Mouse (Mus musculus): ENCODE measurements at regions not wholly inside any gene's neighbourhood (a gene's known extent, or its start where the extent isn't known, plus 50 kb on each side); places are given as distances from the start of the nearest gene placed in this dataset.

DNA sequence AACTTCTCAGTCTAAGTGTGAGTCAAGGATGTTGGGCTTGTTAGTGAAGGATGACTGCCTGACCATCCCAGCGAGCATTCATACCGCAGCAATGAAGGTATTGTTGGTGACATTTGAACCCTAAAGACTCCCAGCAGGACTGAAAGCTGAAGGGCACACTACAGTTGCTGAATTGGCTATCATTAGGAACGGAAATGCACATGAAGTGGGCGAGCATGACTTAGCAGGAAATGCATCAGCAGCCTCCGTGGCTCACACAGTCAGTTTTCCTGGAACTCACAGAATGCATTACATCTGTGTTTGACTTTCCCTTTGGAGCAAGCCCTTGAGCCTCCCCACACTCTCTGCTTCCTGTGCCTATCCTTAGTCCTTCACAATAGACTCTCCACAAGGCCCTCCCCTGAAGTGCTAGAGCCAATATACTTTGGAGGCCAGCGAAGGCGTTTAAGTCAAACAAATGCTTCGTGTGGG is 63.9 kb downstream of the Tmco5 start:
- DNase-seq: no peak

DNA sequence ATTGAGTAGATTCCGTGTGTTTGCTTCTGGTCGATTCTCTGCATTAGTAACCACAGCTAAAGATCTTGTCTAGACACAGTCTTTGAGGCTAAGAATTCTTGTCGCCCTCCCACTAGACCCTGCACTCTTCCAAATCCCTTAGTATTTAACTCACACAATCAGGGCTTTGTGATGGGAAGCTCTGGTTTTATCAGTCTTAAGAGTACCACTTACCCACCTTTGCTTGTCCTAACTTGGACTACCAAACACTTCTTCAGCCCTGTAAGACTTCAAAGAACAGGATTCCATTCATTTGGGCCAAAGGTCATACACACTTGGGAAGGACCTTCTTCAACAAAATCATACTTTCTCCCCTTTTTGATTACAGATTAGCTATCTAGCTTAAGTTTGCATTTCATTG is 70.0 kb downstream of the Tmco5 start:
- no peak for DNase-seq

DNA sequence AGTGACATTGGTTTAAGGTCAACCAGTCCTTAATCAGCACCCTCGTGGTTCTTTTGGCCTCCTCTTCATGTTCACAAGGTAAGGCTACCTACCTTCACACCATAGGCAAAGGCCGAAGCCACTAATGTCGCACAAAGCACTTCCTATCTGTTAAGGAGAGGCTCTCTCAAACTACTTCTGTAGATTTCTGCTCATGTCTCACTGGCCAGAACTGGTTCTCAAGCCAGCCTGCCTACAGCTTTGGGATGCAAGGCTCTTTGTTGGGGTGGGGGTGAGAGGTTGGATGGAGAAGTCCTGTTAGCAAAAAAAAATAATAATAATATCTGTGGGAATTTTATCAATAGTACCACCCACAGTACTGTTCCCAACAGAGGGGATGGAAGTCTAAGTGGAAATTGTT is 71.2 kb downstream of the Tmco5 start:
- no peak for DNase-seq

DNA sequence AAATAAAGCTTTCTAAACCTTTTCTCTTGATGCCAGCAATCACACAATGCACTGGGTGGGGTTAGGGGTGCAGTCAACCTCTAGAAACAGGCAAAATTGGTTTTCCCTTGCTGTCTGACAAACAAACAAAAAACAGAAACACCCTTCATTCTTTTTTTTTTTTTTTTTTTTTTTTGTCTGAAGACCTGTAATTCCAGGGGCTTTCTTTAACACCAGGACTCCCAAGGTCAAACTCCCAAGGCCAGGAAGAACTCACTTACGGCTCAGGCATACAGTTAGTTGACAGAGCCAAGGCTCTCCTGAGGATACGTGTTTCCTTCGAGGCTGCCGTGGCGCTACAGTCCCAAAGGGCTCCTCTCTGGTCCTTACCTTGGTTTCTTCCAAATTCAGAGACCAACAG is 71.7 kb downstream of the Tmco5 start:
- no peak for DNase-seq

DNA sequence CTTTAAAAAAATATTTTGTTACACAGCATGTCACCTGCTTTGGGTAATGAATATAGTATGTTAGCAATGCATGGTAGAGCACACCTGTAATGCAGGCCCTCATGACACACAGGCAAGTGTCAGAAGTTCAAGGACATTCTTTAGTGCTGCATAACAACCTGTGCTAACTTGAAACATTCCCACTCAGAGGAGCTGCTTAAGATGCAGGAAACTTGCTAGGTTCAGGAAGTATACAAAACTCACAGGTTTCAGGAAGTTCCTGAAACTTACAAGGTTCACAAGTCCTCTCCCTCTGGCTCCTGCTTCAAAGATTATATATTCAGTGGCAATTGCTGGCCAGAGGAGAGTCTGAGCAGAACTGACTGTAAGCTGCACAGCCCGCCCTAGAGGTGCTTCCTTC is 73.0 kb downstream of the Tmco5 start:
- no peak for DNase-seq

DNA sequence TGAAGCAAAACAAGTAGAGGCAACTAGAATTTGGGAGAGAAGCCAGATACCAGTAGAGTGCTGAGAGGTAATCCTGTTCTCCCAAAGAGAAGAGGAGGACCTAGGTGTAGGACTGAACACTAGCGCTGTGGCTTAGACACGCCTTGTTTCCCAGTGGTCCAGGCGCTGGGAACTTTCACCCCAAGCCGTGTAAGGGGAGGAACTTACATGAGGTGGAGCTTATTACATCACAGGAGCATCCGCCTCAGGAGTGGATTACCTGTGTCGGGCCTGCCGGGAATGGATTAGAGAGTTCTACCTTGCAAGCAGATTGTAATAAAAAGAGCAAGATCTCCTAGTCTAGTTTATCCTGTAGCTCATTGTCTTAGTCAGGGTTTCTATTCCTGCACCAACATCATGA is 75.8 kb downstream of the Tmco5 start:
- no peak for DNase-seq

DNA sequence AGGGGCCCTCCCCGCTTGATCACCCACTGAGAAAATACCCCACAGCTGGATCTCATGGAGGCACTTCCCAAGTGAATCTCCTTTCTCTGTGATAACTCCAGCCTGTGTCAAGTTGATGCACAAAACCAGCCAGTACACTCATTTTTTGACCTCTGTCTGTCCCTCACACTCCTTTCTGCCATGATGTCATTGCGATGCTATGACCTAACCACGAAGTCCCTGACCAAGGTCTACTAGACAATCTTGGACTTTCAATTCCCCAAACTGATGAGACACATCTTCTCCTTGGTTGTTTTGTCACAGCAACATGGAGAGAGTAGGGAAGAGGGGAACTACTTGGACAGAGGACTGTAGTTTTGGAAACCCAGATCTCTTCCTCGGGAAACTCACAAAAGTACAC is 76.4 kb downstream of the Tmco5 start:
- no peak for DNase-seq

DNA sequence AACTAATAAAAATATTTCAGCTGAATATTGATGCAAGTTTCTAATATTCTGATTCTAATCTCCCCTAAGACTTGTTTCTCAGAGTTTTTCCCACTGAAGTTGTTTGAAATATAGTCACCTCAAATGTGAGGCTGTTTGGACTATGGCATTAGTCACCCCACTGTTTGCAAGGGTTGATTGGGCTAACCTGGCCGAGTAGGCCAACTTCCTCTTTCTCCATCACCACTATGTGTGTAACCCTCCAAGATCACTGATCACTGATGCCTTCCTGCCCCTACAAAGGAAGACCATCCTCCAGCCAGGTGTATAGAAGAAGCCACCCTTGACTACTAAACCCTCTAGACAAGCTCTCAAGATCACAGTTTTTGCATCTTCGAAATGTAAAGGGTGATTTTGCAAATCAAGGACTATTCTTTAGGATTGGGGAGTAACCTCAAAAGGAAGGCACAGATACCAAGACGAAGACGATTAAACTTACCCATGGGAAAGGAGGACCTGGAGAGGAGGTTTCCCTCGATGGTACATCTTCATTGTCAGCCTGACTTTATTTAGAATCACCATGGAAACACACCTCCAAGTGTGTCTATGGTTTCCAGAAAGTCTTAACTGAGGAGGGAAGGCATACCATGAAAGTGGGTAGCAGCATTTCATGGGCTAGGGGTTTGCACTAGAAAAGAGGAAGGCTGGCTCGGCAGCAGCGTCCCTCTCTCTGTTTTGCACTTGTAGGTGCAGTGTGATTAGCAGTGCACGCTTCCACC is 84.8 kb downstream of the Tmco5 start:
- DNase-seq: no peak

DNA sequence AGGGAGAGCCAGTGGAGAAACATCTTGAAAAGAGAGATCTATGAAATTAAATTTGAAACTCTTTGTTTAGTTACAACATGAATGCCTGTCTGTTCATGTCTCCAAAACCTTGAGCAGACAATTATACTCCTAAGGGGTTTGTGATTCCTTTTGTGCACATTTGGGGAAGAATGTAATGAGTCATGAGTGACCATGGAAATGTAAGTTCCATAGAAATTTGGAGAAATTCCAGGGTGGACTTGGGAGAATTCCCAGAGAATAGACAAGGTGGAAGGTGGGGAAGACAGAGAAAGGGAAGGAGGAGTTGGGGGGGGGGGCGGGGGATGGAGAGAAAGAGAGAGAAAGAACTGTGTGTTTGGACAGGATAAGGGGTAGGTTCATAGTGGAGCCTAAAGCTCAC is 87.8 kb downstream of the Tmco5 start:
- DNase-seq: no peak

DNA sequence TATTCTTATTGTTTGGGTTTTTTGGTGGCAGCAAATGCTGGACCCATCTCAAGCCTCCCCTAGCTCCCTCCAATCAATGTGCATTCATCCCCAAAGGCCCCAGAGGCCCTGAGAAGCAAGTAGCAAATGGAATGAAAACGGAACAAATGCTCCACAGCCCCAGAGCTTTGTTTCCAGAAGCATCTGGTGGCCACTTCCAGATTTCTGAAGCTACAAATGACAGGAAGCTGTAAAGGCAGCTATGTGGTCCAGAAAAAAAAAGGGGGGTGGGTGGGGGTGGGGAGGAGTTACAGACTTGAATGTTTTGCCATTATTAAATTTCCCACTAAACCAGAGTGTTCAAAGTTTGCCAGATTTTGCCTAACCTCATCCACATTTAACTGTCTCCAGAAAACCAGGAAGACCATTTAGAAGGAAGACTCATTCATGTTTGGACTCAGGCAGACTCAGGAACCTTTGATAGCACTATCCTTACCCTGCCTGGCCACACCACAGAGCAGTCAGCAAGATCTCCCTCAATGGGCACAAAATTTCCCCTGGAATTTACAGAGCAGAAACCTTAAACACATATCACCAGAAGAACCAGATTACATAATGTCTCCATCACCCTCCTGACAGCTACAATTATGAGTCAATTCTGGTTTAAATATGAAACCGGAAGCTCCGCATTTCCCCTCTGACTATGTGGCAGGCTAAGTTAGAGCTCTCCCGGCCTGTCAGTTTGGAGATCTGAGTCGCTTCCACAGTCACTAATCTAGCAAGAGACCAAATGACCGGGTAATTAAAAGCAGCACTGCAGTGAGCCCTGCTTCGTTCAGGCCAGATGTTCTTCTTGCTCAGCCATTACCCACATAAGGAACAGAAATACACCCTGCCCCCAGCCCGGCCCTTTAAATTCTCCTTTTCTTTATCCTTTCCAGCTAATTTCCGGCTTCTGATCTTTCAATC is 93.4 kb downstream of the Tmco5 start:
- peak; percentile 63 for DNase-seq

DNA sequence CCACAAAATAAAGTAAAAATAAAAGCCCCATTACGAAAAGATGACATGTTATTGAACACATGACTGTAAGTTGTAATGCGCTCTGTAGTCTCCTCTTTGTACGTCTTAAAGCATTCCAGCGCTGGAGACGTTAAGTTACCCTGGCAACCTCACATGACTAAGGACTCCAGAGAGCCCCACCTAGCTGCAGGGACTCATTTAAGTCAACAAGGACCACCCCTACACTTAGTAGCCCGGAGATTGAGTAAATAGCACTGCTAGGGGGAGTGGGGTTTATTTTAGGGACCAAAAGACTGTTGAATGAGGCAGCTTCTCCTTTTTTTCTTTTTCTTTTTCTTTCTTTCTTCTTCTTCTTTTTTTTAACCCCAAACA is 94.1 kb downstream of the Tmco5 start:
- DNase-seq: peak; percentile 52

DNA sequence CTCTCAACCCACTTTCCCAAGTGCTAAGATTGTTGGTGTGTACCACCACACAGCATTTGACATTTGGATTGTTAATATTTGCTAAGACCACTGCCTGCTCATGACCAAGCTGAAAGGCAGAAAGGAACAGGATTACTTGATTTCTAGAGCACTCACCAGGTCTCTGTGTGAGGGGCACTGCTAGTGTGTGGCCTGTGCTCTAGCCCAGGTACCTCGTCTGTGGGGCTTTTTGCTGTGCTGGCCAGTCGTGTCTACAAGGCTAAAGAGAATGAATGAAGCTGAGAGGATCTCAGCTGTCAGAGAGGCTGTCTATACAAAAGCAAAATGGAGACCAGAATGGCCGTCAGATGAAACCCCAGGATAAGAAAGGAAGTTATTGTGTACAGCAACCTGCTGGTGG is 95.0 kb downstream of the Tmco5 start:
- DNase-seq: no peak

DNA sequence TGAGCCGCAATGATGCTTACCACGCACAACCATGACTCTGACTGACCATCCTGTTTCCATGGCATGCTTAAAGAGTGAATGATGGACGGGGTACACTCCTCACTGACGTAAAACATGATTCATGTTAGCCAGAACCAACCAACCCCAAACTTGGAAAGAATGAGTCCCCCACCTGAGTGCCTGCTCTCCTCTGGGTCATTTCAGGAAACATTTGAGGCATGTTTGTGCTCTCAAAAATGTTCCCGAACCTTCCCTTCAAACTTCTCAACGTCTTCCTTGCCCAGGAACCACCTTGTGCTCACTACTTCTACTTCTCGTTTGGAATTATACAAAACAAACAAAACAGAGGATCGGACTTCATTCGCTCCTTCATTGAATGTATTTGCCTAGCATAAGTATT is 95.7 kb downstream of the Tmco5 start:
- DNase-seq: no peak

DNA sequence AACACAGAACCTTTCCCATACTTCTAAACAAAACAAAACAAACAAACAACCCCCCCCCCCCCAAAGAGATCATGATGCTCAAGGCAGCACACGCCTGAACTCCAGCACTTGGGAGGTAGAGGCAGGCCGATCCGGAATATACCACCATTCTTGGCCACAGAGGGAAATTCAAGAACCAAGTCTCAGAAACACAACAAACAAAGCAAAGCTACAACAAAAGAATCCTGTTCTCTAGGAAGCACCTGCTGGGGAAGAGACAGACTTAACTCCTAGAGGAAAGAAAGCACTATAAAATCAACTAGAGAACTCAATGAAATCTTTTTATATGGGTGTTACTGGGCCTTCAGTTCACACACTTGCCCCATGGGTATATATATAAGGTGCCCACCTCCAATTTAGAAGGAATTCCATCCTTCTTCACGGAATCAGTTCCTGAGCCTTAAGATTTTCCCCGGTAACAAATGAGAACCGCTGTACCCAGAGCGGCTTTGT is 96.1 kb downstream of the Tmco5 start:
- no peak for DNase-seq

DNA sequence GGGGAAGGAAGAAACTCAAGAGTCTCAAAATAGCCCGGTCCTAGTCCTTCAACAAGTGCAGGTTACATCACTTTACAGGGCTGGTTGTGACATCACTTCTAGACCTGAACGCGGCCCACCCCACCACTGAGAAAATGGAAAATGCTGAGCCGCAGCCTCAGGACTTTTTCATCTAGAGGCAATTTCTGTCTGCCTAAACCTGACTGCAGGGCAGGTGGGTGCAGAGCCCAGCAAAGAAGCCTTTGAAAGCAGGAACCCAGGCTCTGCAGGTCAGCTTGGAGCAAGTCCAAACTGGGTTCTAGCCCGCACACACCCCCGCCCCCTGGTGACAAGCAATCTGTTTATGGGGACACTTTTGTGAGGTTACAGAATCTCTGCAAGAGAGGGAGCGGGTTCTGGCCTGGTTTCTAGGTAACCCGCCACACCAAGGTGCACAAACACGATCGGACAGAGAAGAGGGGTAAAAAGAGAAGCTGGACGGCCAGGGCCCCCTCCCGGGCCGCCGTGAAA is 96.7 kb downstream of the Tmco5 start:
- peak; percentile 84 for DNase-seq

DNA sequence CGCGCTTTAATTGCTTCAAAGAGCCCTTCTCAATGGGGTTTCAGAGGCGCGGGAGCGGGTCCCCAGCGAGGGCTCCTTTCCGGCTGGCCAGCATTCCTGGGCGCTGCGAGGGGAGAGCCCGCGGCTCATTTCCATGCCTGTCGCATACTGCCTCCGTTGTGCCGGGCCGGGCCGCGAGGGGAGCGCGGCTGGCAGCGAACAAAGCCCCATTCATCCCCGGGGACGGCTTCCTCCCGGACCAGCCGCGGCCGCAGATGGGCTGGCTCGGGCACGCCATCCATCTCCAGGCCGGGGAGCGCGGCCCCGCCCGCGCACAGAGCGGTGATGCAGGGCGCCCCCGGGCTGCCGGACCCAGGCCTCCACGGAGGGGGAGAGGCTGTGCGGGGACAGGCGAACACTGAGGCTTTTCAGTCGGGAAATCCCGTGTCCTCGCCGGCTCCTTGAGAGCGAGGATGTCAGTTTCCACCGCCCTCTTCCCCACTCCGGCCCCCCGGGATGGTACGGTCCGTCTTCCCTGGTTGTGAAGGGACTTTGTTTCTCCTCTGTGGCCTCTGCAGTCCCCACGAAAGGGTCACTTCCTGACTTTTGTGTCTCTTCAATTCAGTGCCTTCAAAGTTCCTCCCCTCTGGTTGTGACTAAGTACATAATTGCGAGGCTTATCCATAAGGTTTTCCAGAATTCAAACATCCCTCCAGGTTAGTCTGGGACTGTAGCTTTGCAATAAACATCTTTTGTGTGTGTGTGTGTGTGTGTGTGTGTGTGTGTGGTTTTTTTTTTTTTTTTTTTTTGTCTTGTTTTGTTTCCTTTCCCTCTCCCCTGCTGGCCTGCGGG is 97.3 kb downstream of the Tmco5 start:
- DNase-seq: peak; percentile 92

DNA sequence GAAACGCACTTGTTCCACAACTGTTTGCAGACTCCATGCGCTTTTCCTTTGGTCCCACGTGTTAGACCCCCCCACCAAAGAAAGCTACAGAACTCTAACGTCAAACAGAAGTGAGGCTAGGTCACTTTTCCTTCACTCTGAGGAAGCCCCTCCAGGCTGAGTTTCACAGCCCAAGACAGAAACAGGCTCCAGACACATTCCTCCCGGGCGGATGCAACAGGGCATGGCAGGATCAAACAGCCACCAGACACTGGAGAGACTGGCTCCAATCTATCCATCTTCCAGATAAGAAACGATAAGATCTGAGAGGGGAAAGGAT is 97.9 kb downstream of the Tmco5 start:
- peak; percentile 72 for DNase-seq

DNA sequence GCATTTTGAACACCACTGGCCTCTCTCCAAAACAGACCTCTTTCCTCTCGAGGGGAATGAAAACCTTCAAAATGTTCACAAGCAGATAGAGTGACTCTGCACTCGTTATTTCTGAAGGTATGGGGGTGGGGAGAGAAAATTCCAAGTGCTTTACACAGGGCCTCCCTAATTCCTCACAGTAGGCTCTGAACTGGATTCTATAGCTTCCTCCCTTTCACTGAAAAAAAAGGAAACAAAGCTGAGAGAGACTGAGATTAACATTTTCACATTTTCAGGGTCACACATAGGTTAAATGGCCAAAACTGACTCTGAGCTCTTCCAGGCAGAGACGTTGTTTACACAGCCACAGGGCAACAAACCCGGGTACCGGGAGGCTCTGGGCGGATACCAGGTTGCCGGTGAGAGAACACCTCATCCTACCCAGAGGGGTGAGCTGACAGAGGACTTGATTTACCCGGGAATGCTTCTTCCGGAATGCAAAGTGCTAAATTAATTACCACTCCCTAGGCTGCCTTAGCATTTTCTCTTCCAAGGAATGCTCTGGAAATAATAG is 98.5 kb downstream of the Tmco5 start:
- peak; percentile 28 for DNase-seq

DNA sequence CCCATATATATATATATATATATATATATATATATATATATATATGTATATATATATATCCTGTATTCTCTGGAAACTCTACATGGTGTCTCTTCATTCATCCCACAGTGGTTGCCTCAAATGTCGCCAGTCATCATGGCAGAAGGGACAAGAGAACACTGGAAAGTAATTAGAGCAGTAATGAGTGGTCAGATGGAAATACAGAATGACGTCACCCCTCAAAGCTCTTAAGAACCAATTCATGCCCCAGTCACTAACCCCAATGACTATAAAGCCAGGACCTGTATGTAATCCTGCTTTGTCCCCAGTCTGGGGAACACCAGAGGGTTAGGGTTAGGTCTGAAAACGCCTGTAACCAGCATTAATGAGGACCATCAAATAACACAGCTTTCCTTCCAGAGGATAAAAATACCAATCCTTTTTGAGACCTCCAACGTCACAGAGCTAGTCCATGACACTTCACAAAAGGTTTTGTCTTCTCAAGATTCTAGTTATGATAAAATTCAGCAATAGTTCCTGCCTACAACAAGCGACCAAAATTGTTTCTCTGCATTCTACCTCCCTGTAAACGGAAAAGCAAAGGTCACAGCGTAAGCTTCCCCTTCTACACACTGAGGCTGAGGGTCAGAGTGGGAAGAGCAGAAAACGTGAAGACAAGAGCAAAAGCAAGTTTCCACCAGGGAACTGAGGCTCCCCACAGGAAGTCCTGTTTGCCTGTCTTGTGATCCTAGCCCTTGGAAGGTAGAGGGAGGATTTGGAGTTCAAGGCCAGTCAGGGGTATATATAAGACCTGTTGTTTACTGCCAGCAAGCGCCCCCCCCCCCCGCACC is 99.5 kb downstream of the Tmco5 start:
- no peak for DNase-seq

DNA sequence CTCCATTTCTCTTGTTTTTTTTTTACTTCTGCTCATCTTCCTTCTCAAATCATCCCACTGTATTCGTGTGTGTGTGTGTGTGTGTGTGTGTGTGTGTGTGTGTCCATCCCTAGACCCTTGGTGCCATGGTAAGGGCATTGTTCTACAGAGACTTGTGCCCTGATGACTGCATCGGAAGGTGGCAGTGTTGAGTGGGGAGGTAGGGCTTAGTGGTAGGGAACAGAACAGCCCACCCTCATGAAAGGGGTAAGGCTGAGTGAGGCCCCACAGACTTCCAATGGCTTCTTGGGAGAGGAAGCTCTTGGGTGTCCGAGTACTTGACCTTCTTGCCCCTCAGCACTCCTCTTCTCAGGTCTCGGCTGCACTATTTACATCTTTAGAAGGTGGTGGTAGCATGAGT is 100.3 kb downstream of the Tmco5 start:
- no peak for DNase-seq
